Mouse (Mus musculus) urinary bladder, adult 2 months (tissue): ENCODE results near the gene Sfxn4. TPM values are rescaled to one million over a fixed set of nuclear protein-coding genes. Genes with fewer than 3 reads are reported as not detected.
A peak's percentile ranks its signal among the peaks of the same experiment; 100 is the strongest.

ENCODE experiments used
- DNase-seq: peaks from one replicate; pipeline ENCODE4 v3.0.0; 2022; ENCODE audit warnings: low spot score
- polyA plus RNA-seq: library from polyadenylated mRNA; depleted of rRNA; stranded (reverse); fragments of >200 nt; gene quantifications from 2 replicates; pipeline ENCODE4 v1.2.3, GENCODE M21; 2012

The Sfxn4 gene
- polyA plus RNA-seq, 1 experiment: 9.0 TPM

DNA sequence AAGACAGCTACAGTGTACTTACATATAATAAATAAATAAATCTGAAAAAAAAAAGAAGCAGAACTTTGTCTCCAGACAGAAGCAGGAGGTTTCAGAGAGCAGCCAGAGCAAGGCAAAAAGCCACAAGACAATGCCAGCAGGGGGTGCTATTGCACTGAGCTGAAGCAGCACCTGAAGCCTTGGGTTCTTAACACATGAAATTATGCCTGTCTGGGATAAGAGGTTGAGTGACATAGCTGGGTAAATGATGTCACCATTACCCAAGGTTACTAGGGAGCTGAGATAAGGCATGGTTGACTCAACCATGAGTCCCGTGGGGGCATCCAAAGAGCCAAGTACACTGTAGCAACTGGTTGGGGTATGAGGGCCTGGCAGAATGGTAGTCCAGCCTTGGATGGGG is 23.5 kb downstream of the Sfxn4 start:
- peak; percentile 45 for DNase-seq

DNA sequence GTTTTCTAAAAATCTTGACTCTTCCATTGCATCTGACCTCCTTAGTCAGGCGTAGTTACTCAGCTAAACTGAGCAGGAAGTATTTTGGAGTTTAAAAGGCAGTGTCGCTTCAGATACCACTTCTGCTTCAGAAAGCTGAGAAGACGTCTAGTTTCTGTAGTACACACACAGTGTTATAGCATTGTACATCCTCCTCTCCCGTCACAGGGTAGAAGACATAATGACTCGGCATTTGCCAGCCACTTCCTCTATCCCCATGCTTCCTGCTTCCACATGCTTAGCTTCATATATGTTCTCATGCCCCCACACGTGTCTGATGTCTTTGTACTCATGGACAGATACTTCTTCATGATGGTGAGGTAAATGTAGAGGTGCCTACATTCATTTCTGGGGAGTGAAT is 42.6 kb downstream of the Sfxn4 start:
- no peak for DNase-seq

- no peak for DNase-seq
Measured at GRCm38 (mm10) chr19:60813133-60813532, 48.1 kb downstream of the Sfxn4 start.

- no peak for DNase-seq
Measured at GRCm38 (mm10) chr19:60812036-60812389, 49.3 kb downstream of the Sfxn4 start.

DNA sequence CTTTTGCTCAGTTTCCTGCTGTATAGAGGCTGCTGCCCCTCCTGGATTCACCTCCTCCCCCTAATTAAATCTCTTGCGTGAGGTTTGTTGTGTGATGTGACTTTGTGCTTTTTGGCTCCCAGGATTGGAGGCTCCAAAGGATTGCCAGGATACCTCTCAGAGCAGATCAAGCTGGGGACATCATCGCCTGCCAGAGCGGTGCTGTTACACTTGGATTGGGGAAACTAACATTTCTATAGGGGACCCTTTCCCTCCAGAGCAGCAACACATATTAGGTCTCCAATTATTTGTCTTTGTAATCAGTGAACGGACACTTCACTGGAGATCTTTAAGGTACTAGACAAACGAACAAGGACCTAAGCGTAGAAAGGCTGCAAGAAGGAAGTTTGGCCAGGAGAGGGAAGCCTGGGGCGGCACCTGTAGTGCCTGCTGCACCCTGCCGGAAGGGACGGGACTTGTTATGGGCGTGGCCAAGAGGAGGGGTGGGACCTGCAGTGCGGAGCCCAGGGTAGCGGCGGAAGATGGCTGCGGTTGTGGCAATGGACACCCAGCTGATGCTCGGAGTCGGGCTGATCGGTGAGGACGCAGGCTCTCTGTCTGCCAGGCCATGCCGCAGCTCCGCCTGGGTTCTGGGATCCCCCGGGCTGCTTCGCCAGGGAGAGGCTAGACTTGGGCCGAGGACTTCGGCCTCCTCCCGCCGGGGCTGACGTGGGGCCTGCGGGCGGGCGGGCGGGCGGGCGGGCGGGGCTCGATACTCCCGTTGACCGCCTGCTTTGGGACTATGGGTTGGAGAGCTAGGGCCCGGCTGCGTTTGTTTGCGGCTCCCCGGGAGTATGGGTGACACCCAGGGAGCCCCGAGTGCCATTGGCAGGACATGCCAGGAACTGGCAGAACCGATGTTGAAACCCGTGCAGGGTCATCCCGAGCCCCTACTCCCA is 49.9 kb downstream of the Sfxn4 start, which contains the start of gene Fam45a:
TSS of gene Fam45a (plus strand) at position 488 of the 938 bp plus-strand sequence.
- peak; percentile 78 for DNase-seq

DNA sequence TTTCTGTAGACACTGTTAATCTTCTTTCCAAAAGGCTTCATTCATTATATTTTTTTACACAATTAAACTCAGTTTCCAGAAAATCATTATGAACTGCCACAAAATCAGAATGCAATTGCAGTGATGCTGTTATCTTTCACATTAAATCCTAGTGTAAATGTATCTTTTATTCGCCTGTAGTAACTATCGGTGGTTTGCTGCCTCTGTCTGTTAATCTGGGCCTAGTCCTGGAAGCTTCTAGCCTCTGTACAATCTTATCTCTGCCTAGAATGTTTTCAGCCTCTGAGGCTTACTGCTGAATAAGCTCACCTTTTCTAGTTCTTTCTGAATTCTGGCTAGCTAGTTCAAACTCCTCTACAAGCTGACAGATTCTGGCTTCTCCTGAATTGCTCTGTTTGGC is 51.4 kb downstream of the Sfxn4 start:
- no peak for DNase-seq

DNA sequence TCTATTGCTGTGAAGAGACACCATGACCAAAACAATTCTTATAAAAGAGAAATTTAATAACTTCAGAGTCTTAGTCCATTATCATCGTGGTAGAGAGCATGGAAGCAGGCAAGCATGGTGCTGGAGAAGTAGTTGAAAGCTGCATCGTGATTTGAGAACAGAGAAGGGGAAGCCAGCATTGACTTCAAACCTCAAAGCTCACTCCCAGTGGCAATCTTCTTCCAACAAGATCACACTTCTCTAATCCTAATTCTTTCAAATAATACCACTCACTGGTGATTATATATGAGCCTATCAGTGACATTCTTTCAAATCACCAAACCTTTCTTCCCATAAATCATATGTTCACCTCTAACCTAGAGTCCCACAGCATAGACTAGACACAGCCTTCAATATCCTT is 56.4 kb downstream of the Sfxn4 start:
- DNase-seq: no peak

DNA sequence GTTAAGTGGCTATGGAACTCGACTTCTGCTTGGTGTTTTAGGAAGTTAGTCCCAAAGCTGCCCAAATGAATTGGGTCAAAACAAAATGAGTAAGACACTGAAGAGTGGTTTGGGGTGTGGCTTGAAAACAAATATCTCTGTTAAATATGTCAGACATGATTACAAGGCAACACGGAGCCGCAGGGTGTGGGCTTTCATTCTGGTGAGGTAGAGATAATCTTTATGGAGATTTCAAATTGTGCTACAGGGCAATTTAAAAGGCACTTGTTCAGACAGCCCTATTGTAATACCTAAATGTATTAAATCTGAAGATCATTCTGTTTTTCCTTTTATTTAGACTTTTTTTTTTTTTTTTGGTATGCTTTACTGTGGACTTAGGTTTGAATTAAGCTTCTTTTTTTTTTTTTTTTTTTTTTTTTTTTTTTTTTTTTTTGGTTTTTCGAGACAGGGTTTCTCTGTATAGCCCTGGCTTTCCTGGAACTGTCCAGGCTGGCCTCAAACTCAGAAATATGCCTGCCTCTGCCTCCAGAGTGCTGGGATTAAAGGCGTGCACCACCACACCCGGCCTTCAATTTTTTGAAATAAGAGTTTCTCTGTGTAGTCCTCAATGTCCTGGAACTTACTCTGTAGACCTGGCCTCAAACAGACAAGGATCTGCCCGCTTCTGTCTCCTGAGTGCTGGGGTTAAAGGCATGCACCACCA is 61.3 kb downstream of the Sfxn4 start:
- DNase-seq: no peak

GRCm38 (mm10) chr19:60797415-60797814 is 63.9 kb downstream of the Sfxn4 start:
- DNase-seq: no peak

- no peak for DNase-seq
Measured at GRCm38 (mm10) chr19:60795244-60795643, 66.0 kb downstream of the Sfxn4 start.

DNA sequence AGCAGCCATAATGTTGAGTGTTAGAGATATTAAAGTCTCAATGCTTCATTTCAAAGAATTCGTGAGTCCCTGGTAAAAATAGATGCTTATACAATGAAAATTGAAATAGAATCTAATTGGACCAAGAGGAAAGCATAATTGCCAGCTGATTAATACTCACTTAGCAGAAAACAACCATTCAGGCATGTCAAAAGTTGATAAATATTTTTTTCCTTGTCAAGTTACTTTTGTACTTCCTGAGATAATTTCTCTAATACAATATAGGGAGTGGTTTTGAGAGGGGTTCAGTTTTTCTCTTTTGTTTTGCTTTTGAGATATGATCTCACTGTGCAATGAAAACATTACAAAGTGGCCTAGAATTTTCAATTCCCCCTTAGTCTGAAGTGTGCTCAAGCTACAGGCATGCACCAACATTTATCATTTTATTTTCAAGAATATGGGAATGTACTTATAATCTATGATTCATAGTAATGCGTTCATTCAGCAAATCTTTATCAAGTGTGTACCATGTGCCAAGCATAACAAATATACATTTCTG is 68.0 kb downstream of the Sfxn4 start:
- DNase-seq: no peak

DNA sequence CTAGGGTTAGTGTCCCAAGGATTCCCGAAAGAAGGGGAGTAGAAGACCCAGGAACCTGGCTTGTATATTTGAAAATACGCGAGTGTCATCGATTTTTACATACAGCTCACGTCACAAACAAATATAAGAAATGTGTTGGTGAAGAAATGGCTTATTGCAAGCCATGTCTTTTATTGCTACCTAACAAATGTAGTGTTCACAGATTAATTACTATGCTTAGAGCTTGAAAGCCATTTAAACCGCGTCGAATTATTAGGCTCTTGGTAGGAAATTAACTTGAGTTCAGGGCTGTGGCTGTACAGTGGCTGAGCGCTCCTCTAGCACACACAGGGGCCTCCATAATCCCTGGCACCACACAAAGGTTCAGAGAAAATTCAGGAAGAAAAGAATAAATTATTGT is 70.1 kb downstream of the Sfxn4 start:
- no peak for DNase-seq

GRCm38 (mm10) chr19:60790551-60791161 is 70.6 kb downstream of the Sfxn4 start, which contains the start of gene Eif3a:
Gene Eif3a, minus strand, starts transcription at chr19:60790658.
- DNase-seq: peak; percentile 94

- DNase-seq: peak; percentile 60
Measured at GRCm38 (mm10) chr19:60789919-60790506, 71.3 kb downstream of the Sfxn4 start.

DNA sequence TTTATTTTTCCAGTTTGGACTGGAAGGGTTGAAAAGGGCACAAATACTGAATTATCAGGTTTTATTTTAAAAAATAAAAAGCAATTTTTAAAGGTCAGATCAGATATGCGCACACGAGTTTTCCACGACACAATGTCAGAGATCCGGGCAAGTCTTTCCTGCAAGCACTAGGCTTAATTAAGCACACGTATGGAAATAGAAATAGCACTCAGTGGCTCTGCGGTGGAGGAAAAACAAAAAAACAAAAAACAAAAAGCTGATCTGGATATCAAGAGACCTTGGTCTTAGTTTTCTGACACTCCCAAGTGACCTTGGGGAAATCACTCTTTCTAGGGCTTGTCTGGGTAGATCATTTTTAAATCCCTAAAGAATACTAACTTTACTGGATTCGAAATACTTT is 71.8 kb downstream of the Sfxn4 start:
- no peak for DNase-seq

GRCm38 (mm10) chr19:60788214-60788960 is 72.9 kb downstream of the Sfxn4 start:
- DNase-seq: no peak

DNA sequence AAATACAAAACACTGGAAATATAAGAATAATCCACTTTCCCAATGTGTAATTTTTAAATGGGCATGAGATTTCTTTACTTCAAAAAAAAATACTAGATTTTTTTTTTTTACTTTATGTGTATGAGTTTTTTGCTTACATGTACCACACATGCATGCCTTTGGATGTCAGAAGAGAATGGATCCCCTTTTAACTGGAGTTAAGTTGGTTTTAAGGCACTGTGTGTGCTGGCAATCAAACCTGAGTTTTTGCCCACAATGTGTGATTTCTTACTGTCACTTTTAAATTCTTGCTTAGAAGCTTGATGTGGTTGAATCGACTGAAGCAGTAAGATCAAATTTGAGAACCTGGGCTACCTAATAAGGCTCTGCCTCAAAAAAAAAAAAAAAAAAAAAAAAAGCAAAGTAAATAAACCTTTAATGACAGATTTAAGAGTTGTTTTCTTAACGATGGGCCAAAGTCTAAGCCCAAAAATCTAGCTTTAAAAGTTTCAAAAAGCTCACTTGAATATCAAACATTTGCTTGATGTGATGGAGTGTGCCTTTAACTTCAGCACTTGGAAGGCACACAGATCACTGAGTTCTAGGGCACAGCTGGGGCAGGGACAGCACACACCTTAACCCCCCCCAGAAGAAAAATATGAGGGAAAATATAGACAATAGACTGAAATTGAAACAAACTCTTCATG is 73.7 kb downstream of the Sfxn4 start:
- no peak for DNase-seq
